Mouse (Mus musculus) heart, adult 2 months (tissue): ENCODE data around the gene Gpr171.

Experiments
- CTCF ChIP-seq: fragments of 200-600 bp; IDR thresholded peaks from 2 replicates; pipeline ENCODE4 v1.8.1; 2022; ENCODE audit warnings: antibody characterized with exemption, mild to moderate bottlenecking, moderate library complexity
- EP300 ChIP-seq: fragments of 200-500 bp; IDR thresholded peaks from 2 replicates; pipeline ENCODE4 v1.6.1; 2011; ENCODE audit warnings: low read depth, low read length, control low read depth; ENCODE audit not compliant: insufficient read depth
- POLR2A ChIP-seq: fragments of 200-500 bp; IDR thresholded peaks from 2 replicates; pipeline ENCODE4 v1.6.1; 2011; ENCODE audit warnings: mild to moderate bottlenecking, low read depth, low read length, control low read depth; ENCODE audit not compliant: insufficient read depth

- TF ChIP-seq CTCF = no peak
- no peak for TF ChIP-seq EP300
- TF ChIP-seq POLR2A = no peak
These were observed 49.0 kb upstream of the Gpr171 start for GRCm38 (mm10) chr3:59150624-59151023.
